Mouse (Mus musculus) CH12.LX (cell line): ENCODE results near the gene Poc1b.

Experiments used
- CTCF ChIP-seq, 2 experiments: IDR thresholded peaks in 1 of 2; conservative IDR thresholded peaks in 1 of 2; 2 replicates each; pipeline ENCODE4 v1.5.1; 2011 to 2012; ENCODE audit warnings: low read depth in 2 of 2, low read length in 2 of 2, improper control_type of control experiment in 1 of 2, inconsistent platforms in 1 of 2, mild to moderate bottlenecking in 1 of 2, moderate library complexity in 1 of 2
- GABPA ChIP-seq: IDR thresholded peaks from 2 replicates; pipeline ENCODE4 v1.6.1; 2012; ENCODE audit warnings: low read depth, low read length, improper control_type of control experiment, inconsistent platforms; ENCODE audit not compliant: insufficient replicate concordance
- JUN ChIP-seq: IDR thresholded peaks from 2 replicates; pipeline ENCODE4 v1.6.1; 2011; ENCODE audit warnings: low read depth, mild to moderate bottlenecking, low read length, improper control_type of control experiment, moderate library complexity; ENCODE audit not compliant: insufficient read depth
- NELFE ChIP-seq: IDR thresholded peaks from 2 replicates; pipeline ENCODE4 v1.6.1; 2011; ENCODE audit warnings: low read depth, low read length, improper control_type of control experiment
- POLR2AphosphoS2 ChIP-seq: IDR thresholded peaks from 2 replicates; pipeline ENCODE4 v1.6.1; 2011; ENCODE audit warnings: low read depth, low read length, improper control_type of control experiment

DNA sequence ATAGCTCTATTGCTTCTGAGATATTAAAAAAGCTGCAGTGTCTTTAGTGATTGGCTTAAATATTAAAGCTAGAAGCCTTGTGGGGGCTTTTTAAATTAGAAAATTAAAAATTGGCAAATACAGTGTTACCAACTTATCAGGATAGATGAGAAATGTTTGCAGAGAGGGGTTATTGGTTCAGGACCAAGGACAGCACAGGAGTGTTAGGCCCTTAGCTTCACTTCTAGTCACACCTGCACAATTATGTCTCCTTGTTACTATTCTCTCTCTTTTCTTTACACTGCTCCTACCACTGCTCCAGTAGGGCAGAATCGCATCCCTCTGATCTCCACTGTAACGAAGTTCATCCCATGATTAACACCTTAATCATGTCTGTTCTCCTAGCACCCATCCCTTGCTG lies 11.7 kb upstream of the Poc1b start:
- TF ChIP-seq POLR2AphosphoS2: no peak
- no peak for TF ChIP-seq CTCF (conservative IDR thresholded peaks at IDR 0.05 in 1 of 2, IDR thresholded peaks at IDR 0.05 in 1 of 2; ENCODE audit: low read depth in 2 of 2, low read length in 2 of 2)
- no peak for TF ChIP-seq JUN
- no peak for TF ChIP-seq GABPA
- TF ChIP-seq NELFE: no peak
